Mouse (Mus musculus): ENCODE measurements at regions not wholly inside any gene's neighbourhood (a gene's known extent, or its start where the extent isn't known, plus 50 kb on each side); places are given as distances from the start of the nearest gene placed in this dataset.

- no peak for TF ChIP-seq CTCF (IDR thresholded peaks at IDR 0.05; ENCODE audit: low read depth)
- TF ChIP-seq EP300 (IDR thresholded peaks at IDR 0.05; ENCODE audit: low read depth): no peak
Observed at GRCm38 (mm10) chr12:13776687-13777086, 375.2 kb downstream of the Fam84a start.

Data from heart, postnatal 0 days (tissue).